Mouse (Mus musculus) lung, adult 2 months (tissue): ENCODE data around the gene Rpa2.

Source experiments
- CTCF ChIP-seq: fragments of 200-500 bp; IDR thresholded peaks from 2 replicates; pipeline ENCODE4 v1.5.1; 2011; ENCODE audit warnings: mild to moderate bottlenecking, low read length, control low read depth; ENCODE audit not compliant: insufficient read depth
- POLR2A ChIP-seq: fragments of 200-500 bp; IDR thresholded peaks from 2 replicates; pipeline ENCODE4 v1.6.1; 2011; ENCODE audit warnings: low read depth, mild to moderate bottlenecking, control low read depth, low read length, borderline replicate concordance; ENCODE audit errors: extremely low read depth

GRCm38 (mm10) chr4:132735894-132736293 is 32.2 kb upstream of the Rpa2 start:
- TF ChIP-seq CTCF = no peak
- TF ChIP-seq POLR2A = no peak
